Mouse (Mus musculus) limb, embryonic 10.5 days (tissue): ENCODE data around the gene Gnpnat1. TPM values are rescaled to one million over a fixed set of nuclear protein-coding genes. Genes with fewer than 3 reads are reported as not detected.
A peak's percentile ranks its signal among the peaks of the same experiment; 100 is the strongest.

Experiments
- DNase-seq: peaks from one replicate; pipeline ENCODE4 v3.0.0-alpha.2; 2017; ENCODE audit warnings: low spot score
- H3K27ac ChIP-seq: fragments of 300-500 bp; sonication (generic); 2 replicates; pipeline ENCODE4 v1.5.1; 2016; ENCODE audit warnings: mild to moderate bottlenecking
- H3K27me3 ChIP-seq: fragments of 300-500 bp; sonication (generic); 2 replicates; pipeline ENCODE4 v1.6.1; 2016; ENCODE audit warnings: low read depth, mild to moderate bottlenecking; ENCODE audit not compliant: poor library complexity, severe bottlenecking
- H3K36me3 ChIP-seq: fragments of 300-500 bp; sonication (generic); 2 replicates; pipeline ENCODE4 v1.6.1; 2016; ENCODE audit warnings: mild to moderate bottlenecking, moderate library complexity
- H3K4me1 ChIP-seq: fragments of 300-500 bp; sonication (generic); 2 replicates; pipeline ENCODE4 v1.6.1; 2016
- H3K4me3 ChIP-seq: fragments of 300-500 bp; sonication (generic); 2 replicates; pipeline ENCODE4 v1.5.1; 2016; ENCODE audit warnings: mild to moderate bottlenecking, moderate library complexity
- H3K9me3 ChIP-seq: fragments of 300-500 bp; sonication (generic); replicated peaks from 2 replicates; pipeline ENCODE4 v1.6.1; 2016; ENCODE audit warnings: mild to moderate bottlenecking
- WGBS: fragments of 180-500 bp; shearing (Covaris S2); methylation state at CpG from one replicate; pipeline ENCODE4 v1.1.7; 2016; 5-methylcytosine and 5-hydroxymethylcytosine counted together
- polyA plus RNA-seq: library from polyadenylated mRNA; unstranded; fragments of >200 nt; fragmentation: Nextera tagmentation; extraction: Ambion mirVana; gene quantifications from 2 replicates; pipeline ENCODE4 v1.2.1, GENCODE M21; 2016

Gene Gnpnat1
- polyA plus RNA-seq, 1 experiment from 2014 or later, result 61.2 TPM

- H3K27ac ChIP-seq, result peak overlapping the region; percentile 92
- peak; percentile 94 for DNase-seq
- H3K9me3 ChIP-seq, result no peaks in the 10 kb centered on the region
- H3K4me3 ChIP-seq, result peak overlapping the region; percentile 80
- peaks cover 23% of the 10 kb centered on the region for H3K4me1 ChIP-seq
- no peaks in the 10 kb centered on the region for H3K27me3 ChIP-seq
- H3K36me3 ChIP-seq, result peaks cover 9% of the 10 kb centered on the region
- WGBS, result under 1% methylated on average over 71 of the region's 71 CpGs
These were observed 16.1 kb downstream of the Gnpnat1 start for GRCm38 (mm10) chr14:45388345-45389181.

- no peaks in the 10 kb centered on the region for H3K9me3 ChIP-seq
- peaks cover 20% of the 10 kb centered on the region for H3K36me3 ChIP-seq
- H3K27me3 ChIP-seq, result no peaks in the 10 kb centered on the region
- DNase-seq, result no peak
- peak overlapping the region; percentile 92; the same call in 1 of the 2 replicates for H3K27ac ChIP-seq
- peaks cover 23% of the 10 kb centered on the region for H3K4me1 ChIP-seq
- WGBS, result 24% methylated on average over 2 of the region's 2 CpGs
- H3K4me3 ChIP-seq, result peak overlapping the region; percentile 80
These were observed 17.2 kb downstream of the Gnpnat1 start for GRCm38 (mm10) chr14:45387480-45387879.

- Histone ChIP-seq H3K27ac (no peak overlapping the region), H3K9me3 (no peaks in the 10 kb centered on the region), H3K27me3 (no peaks in the 10 kb centered on the region), H3K4me3 (no peak overlapping the region), H3K36me3 (peaks cover 39% of the 10 kb centered on the region), H3K4me1 (peaks cover 23% of the 10 kb centered on the region)
- no peak for DNase-seq
- 90% methylated on average over 2 of the region's 2 CpGs for WGBS
These were observed 19.1 kb downstream of the Gnpnat1 start for GRCm38 (mm10) chr14:45385596-45385995.

GRCm38 (mm10) chr14:45382912-45383311 is 21.8 kb downstream of the Gnpnat1 start:
- H3K27ac ChIP-seq, result no peak overlapping the region
- H3K4me3 ChIP-seq, result no peak overlapping the region
- DNase-seq, result no peak
- no peaks in the 10 kb centered on the region for H3K9me3 ChIP-seq
- WGBS, result 86% methylated on average over 4 of the region's 4 CpGs
- peaks cover 13% of the 10 kb centered on the region for H3K4me1 ChIP-seq
- H3K36me3 ChIP-seq, result peaks cover 65% of the 10 kb centered on the region
- H3K27me3 ChIP-seq, result no peaks in the 10 kb centered on the region

- H3K27ac ChIP-seq, result no peak overlapping the region
- no peaks in the 10 kb centered on the region for H3K9me3 ChIP-seq
- H3K36me3 ChIP-seq, result peaks cover 65% of the 10 kb centered on the region
- no peak for DNase-seq
- H3K4me1 ChIP-seq, result no peaks in the 10 kb centered on the region
- H3K4me3 ChIP-seq, result no peak overlapping the region
- 91% methylated on average over 6 of the region's 6 CpGs for WGBS
- H3K27me3 ChIP-seq, result no peaks in the 10 kb centered on the region
These were observed 24.0 kb downstream of the Gnpnat1 start for GRCm38 (mm10) chr14:45380756-45381155.

- H3K9me3 ChIP-seq, result no peaks in the 10 kb centered on the region
- H3K4me3 ChIP-seq, result no peak overlapping the region
- WGBS, result 90% methylated on average over 3 of the region's 3 CpGs
- no peaks in the 10 kb centered on the region for H3K4me1 ChIP-seq
- no peaks in the 10 kb centered on the region for H3K27me3 ChIP-seq
- DNase-seq, result no peak
- no peak overlapping the region for H3K27ac ChIP-seq
- peaks cover 57% of the 10 kb centered on the region for H3K36me3 ChIP-seq
These were observed 25.9 kb downstream of the Gnpnat1 start for GRCm38 (mm10) chr14:45378771-45379170.

- Histone ChIP-seq H3K36me3 (peaks cover 54% of the 10 kb centered on the region), H3K4me3 (no peak overlapping the region), H3K9me3 (no peaks in the 10 kb centered on the region), H3K4me1 (peaks cover 11% of the 10 kb centered on the region), H3K27me3 (no peaks in the 10 kb centered on the region), H3K27ac (peak overlapping the region; percentile 75)
- no peak for DNase-seq
- WGBS, result 90% methylated on average over 6 of the region's 6 CpGs
These were observed 39.5 kb downstream of the Gnpnat1 start for GRCm38 (mm10) chr14:45365196-45365587.

- DNase-seq, result no peak
- 88% methylated on average over 16 of the region's 16 CpGs for WGBS
- H3K27me3 ChIP-seq, result no peaks in the 10 kb centered on the region
- peaks cover 11% of the 10 kb centered on the region for H3K4me1 ChIP-seq
- H3K27ac ChIP-seq, result peak overlapping the region; percentile 75
- no peaks in the 10 kb centered on the region for H3K9me3 ChIP-seq
- H3K4me3 ChIP-seq, result no peak overlapping the region
- H3K36me3 ChIP-seq, result peaks cover 51% of the 10 kb centered on the region
These were observed 40.2 kb downstream of the Gnpnat1 start for GRCm38 (mm10) chr14:45364211-45365195.

- peak within 1 kb of the TSS; percentile 89 for H3K27ac ChIP-seq
- H3K36me3 ChIP-seq, result peaks cover 48% of the 10 kb centered on the region
- DNase-seq, result peak; percentile 97
- under 1% methylated on average over 69 of the region's 93 CpGs for WGBS
- peaks cover 13% of the 10 kb centered on the region for H3K4me1 ChIP-seq
- peak within 1 kb of the TSS; percentile 87 for H3K4me3 ChIP-seq
- no peaks in the 10 kb centered on the region for H3K9me3 ChIP-seq
- H3K27me3 ChIP-seq, result no peaks in the 10 kb centered on the region
These were observed 53.5 kb downstream of the Gnpnat1 start, which contains the start of gene Styx for GRCm38 (mm10) chr14:45350931-45351859. Styx (plus strand) TSS chr14:45351093.

- Histone ChIP-seq H3K4me1 (peaks cover 8% of the 10 kb centered on the region; the same call in 1 of the 2 replicates), H3K36me3 (peaks cover 37% of the 10 kb centered on the region), H3K9me3 (no peaks in the 10 kb centered on the region), H3K27me3 (no peaks in the 10 kb centered on the region), H3K27ac (peak within 1 kb of the TSS; percentile 96), H3K4me3 (peak within 1 kb of the TSS; percentile 98)
- WGBS, result under 1% methylated on average over 44 of the region's 44 CpGs
- peak; percentile 97 for DNase-seq
These were observed 75.0 kb downstream of the Gnpnat1 start, which contains the start of gene Psmc6 for GRCm38 (mm10) chr14:45329589-45330181. Psmc6 (plus strand) TSS chr14:45329788.

GRCm38 (mm10) chr14:45329018-45329588 is 75.6 kb downstream of the Gnpnat1 start:
- Histone ChIP-seq H3K9me3 (no peaks in the 10 kb centered on the region), H3K4me1 (peaks cover 8% of the 10 kb centered on the region; the same call in 1 of the 2 replicates), H3K4me3 (peak overlapping the region; percentile 98), H3K27ac (peak overlapping the region; percentile 96), H3K36me3 (peaks cover 31% of the 10 kb centered on the region), H3K27me3 (no peaks in the 10 kb centered on the region)
- no peak for DNase-seq
- WGBS, result 13% methylated on average over 8 of the region's 8 CpGs
